Mouse (Mus musculus) myocyte (in vitro differentiated cells): ENCODE data around the gene Cldn22. TPM values are rescaled to one million over a fixed set of nuclear protein-coding genes. Genes with fewer than 3 reads are reported as not detected.
A peak's percentile ranks its signal among the peaks of the same experiment; 100 is the strongest.

ENCODE experiments used
- H3K27me3 ChIP-seq: one replicate; pipeline ENCODE4 v1.6.1; 2011; ENCODE audit not compliant: control insufficient read depth, insufficient read depth, insufficient read length
- H3K36me3 ChIP-seq: one replicate; pipeline ENCODE4 v1.6.1; 2011; ENCODE audit not compliant: control insufficient read depth, insufficient read depth
- H3K4me2 ChIP-seq: one replicate; pipeline ENCODE4 v1.6.1; 2011; ENCODE audit warnings: low read depth, control low read depth
- H3K4me3 ChIP-seq: one replicate; pipeline ENCODE4 v1.5.1; 2011; ENCODE audit warnings: mild to moderate bottlenecking, control low read depth, moderate library complexity
- H3K79me2 ChIP-seq: one replicate; pipeline ENCODE4 v1.6.1; 2011; ENCODE audit not compliant: control insufficient read depth, insufficient read depth
- H3ac ChIP-seq: one replicate; pipeline ENCODE4 v1.6.1; 2011; ENCODE audit not compliant: control insufficient read depth, insufficient read length
- CEBPB ChIP-seq: IDR thresholded peaks from 2 replicates; pipeline ENCODE4 v1.6.1; 2011; ENCODE audit warnings: mild to moderate bottlenecking, moderate library complexity; ENCODE audit not compliant: poor library complexity, insufficient read depth, severe bottlenecking
- E2F4 ChIP-seq: IDR thresholded peaks from one replicate; pipeline ENCODE4 v1.6.1; 2011; ENCODE audit warnings: mild to moderate bottlenecking, control low read depth, moderate library complexity; ENCODE audit not compliant: insufficient read depth
- MAX ChIP-seq: IDR thresholded peaks from one replicate; pipeline ENCODE4 v1.6.1; 2011; ENCODE audit warnings: low read depth, mild to moderate bottlenecking, control low read depth
- MYOD1 ChIP-seq, 3 experiments: IDR thresholded peaks; one replicate each; pipeline ENCODE4 v1.6.1; 2011; ENCODE audit warnings: control low read depth in 2 of 3, low read depth in 2 of 3, mild to moderate bottlenecking in 2 of 3, moderate library complexity in 1 of 3; ENCODE audit not compliant: insufficient read length in 2 of 3, control insufficient read depth in 1 of 3
- MYOG ChIP-seq, 3 experiments: IDR thresholded peaks; one replicate each; pipeline ENCODE4 v1.6.1; 2011; ENCODE audit warnings: control low read depth in 2 of 3, low read depth in 2 of 3, mild to moderate bottlenecking in 2 of 3; ENCODE audit not compliant: insufficient read length in 2 of 3, control insufficient read depth in 1 of 3, insufficient read depth in 1 of 3
- POLR2A ChIP-seq: IDR thresholded peaks from one replicate; pipeline ENCODE4 v1.6.1; 2011; ENCODE audit warnings: low read depth, mild to moderate bottlenecking, control low read depth, moderate library complexity; ENCODE audit not compliant: insufficient read length
- POLR2AphosphoS2 ChIP-seq: IDR thresholded peaks from one replicate; pipeline ENCODE4 v1.6.1; 2011; ENCODE audit warnings: low read depth, control low read depth; ENCODE audit not compliant: insufficient read length
- REST ChIP-seq: IDR thresholded peaks from one replicate; pipeline ENCODE4 v1.6.1; 2011; ENCODE audit warnings: mild to moderate bottlenecking, control low read depth, moderate library complexity; ENCODE audit not compliant: insufficient read depth, insufficient read length
- SRF ChIP-seq: IDR thresholded peaks from one replicate; pipeline ENCODE4 v1.6.1; 2011; ENCODE audit warnings: low read depth; ENCODE audit not compliant: control insufficient read depth, insufficient read length
- TCF12 ChIP-seq: IDR thresholded peaks from one replicate; pipeline ENCODE4 v1.6.1; 2011; ENCODE audit warnings: mild to moderate bottlenecking, control low read depth; ENCODE audit not compliant: poor library complexity, insufficient read depth, severe bottlenecking
- TCF3 ChIP-seq: IDR thresholded peaks from one replicate; pipeline ENCODE4 v1.6.1; 2011; ENCODE audit warnings: low read depth, control low read depth; ENCODE audit not compliant: insufficient read length
- USF1 ChIP-seq: IDR thresholded peaks from one replicate; pipeline ENCODE4 v1.6.1; 2011; ENCODE audit warnings: low read depth, mild to moderate bottlenecking, control low read depth, moderate library complexity
- polyA plus RNA-seq: library from polyadenylated mRNA; unstranded; fragments of >200 nt; fragmentation: generic; extraction: Trizol; gene quantifications from one replicate; pipeline ENCODE4 v1.2.1, GENCODE M21; 2012; ENCODE audit warnings: missing spikeins

Cldn22 gene
- polyA plus RNA-seq, 1 experiment, result not detected

DNA sequence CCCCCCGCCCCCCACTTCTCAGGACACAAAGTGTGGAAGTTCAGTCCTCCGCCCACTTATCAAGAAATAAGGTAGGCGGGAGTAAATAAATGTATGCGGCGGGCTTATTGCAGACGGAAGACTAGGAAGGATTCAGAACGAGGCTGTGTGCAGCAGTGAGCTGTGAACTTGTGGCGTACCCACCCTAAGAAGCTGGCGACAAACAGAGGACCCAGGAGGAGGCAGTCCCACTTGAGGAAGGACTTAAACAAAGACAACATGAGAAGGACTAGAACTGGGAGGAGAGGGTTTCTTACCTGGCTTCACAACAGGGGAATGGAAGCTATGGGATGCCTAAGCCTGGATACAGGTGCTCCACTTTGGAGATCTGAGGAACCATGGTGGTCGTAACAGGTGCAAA lies 19.4 kb downstream of the Cldn22 start:
- H3K36me3 ChIP-seq, result peaks cover 31% of the 10 kb centered on the region
- no peak overlapping the region for H3K4me3 ChIP-seq
- no peaks in the 10 kb centered on the region for H3K27me3 ChIP-seq
- TF ChIP-seq CEBPB (no peak), REST (no peak), MAX (no peak), MYOD1 (IDR thresholded peaks at IDR 0.05; ENCODE audit: control insufficient read depth in 1 of 3, insufficient read length in 2 of 3, low read depth in 2 of 3) (no peak), POLR2AphosphoS2 (no peak), POLR2A (no peak), TCF12 (no peak), E2F4 (no peak), USF1 (no peak), SRF (no peak), MYOG (IDR thresholded peaks at IDR 0.05; ENCODE audit: control insufficient read depth in 1 of 3, insufficient read depth in 1 of 3, insufficient read length in 2 of 3, low read depth in 2 of 3) (no peak), TCF3 (no peak)
- no peak overlapping the region for H3ac ChIP-seq
- no peaks in the 10 kb centered on the region for H3K79me2 ChIP-seq
- H3K4me2 ChIP-seq, result no peak overlapping the region

DNA sequence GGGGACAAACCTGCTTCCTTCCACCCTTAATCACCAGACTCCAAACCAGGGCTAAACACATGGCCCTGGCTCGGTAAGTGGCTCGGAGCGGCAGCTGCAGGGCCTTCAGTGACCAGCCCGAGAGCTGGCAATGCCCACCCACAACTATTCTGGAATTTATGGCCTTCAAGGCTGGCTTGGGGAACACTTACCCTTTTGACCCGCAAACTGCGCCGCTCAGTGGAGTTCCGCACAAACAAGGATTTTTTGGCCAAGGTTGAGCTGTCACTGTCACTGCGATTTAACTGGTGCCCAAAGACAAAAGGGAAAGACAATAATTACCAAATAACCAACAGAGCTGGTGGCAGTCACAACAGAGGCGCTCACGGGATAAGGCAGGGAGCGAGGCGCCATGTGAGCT lies 21.7 kb downstream of the Cldn22 start:
- Histone ChIP-seq H3K4me2 (no peak overlapping the region), H3K27me3 (no peaks in the 10 kb centered on the region), H3K36me3 (peaks cover 32% of the 10 kb centered on the region), H3ac (no peak overlapping the region), H3K4me3 (no peak overlapping the region), H3K79me2 (no peaks in the 10 kb centered on the region)
- TF ChIP-seq TCF12, result no peak
- TF ChIP-seq REST, result no peak
- peak in 2 of 3 experiments; percentile 13 to 36 for TF ChIP-seq MYOG (IDR thresholded peaks at IDR 0.05; ENCODE audit: control insufficient read depth in 1 of 3, insufficient read depth in 1 of 3, insufficient read length in 2 of 3, low read depth in 2 of 3)
- no peak for TF ChIP-seq POLR2A
- TF ChIP-seq MYOD1 (IDR thresholded peaks at IDR 0.05; ENCODE audit: control insufficient read depth in 1 of 3, insufficient read length in 2 of 3, low read depth in 2 of 3), result no peak
- no peak for TF ChIP-seq E2F4

DNA sequence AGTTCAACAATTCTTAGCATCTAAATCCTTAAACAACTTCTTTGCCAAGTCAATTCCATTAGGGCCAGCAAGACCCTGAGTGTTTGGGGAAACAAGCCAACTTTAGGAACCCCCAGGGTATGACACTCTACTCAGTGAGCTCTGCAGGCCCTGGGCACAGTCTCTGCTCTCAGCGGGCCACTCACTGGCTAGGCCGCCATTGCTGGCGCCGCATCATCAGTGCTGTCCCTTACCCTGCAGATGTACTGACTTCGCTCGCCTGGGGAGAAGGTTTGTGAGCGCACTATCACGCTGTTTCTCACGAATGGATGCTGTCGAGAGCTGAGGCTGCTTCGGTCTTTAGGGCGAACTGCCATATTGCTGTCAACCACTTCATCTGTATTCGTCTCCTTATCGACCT lies 22.9 kb downstream of the Cldn22 start:
- H3K79me2 ChIP-seq, result no peaks in the 10 kb centered on the region
- no peaks in the 10 kb centered on the region for H3K27me3 ChIP-seq
- H3K36me3 ChIP-seq, result peaks cover 29% of the 10 kb centered on the region
- TF ChIP-seq USF1 (no peak), REST (no peak), TCF3 (no peak), POLR2AphosphoS2 (no peak), POLR2A (no peak), MYOG (IDR thresholded peaks at IDR 0.05; ENCODE audit: control insufficient read depth in 1 of 3, insufficient read depth in 1 of 3, insufficient read length in 2 of 3, low read depth in 2 of 3) (no peak), SRF (no peak), TCF12 (no peak), MYOD1 (IDR thresholded peaks at IDR 0.05; ENCODE audit: control insufficient read depth in 1 of 3, insufficient read length in 2 of 3, low read depth in 2 of 3) (no peak), MAX (no peak), CEBPB (no peak), E2F4 (no peak)
- H3ac ChIP-seq, result no peak overlapping the region
- no peak overlapping the region for H3K4me2 ChIP-seq
- no peak overlapping the region for H3K4me3 ChIP-seq

DNA sequence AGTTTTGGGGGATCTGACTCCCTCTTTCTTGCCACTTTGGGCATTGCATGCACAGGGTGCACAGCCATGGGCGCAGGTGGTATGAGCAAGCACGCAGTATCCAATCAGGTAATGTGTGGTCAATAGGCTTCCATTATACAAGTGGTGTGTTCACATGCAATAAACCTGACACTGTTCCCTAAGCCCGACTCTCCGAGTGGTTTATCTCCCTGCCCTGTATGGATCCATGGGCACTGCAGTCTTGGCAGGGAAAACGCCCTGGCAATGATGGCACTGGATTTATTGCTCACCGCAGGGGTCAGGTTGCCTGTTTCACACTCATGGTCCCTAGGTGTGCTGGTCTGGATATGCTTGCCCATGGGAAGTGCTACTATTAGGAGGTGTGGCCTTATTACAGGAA lies 23.6 kb downstream of the Cldn22 start:
- Histone ChIP-seq H3K36me3 (peaks cover 29% of the 10 kb centered on the region), H3K4me3 (no peak overlapping the region), H3K79me2 (no peaks in the 10 kb centered on the region), H3ac (no peak overlapping the region), H3K4me2 (no peak overlapping the region), H3K27me3 (no peaks in the 10 kb centered on the region)
- TF ChIP-seq MYOD1 (IDR thresholded peaks at IDR 0.05; ENCODE audit: control insufficient read depth in 1 of 3, insufficient read length in 2 of 3, low read depth in 2 of 3), result no peak
- no peak for TF ChIP-seq REST
- TF ChIP-seq TCF3, result no peak

DNA sequence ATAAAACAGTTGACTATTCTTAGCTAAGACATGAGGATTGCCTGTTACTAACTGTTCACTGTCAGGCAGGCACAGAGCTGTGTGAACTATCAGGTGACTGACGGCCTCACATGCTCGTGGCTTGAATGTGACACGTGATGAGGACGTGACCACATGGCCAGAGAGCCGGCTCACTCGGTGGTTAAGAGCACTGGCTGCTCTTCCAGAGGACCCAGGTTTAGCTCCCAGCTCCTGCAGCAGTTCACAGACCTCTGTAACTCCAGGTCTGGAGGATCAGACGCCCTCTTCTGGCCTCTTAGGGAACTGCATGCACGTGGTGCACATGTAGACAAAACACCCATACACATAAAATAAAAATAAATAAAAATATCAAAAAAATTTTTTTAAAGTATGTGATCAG lies 25.6 kb downstream of the Cldn22 start:
- H3K36me3 ChIP-seq, result peaks cover 25% of the 10 kb centered on the region
- no peak overlapping the region for H3ac ChIP-seq
- TF ChIP-seq SRF, result no peak
- TF ChIP-seq CEBPB, result no peak
- TF ChIP-seq USF1, result peak; percentile 10
- peak in 2 of 3 experiments; percentile 3 to 27 for TF ChIP-seq MYOG (IDR thresholded peaks at IDR 0.05; ENCODE audit: control insufficient read depth in 1 of 3, insufficient read depth in 1 of 3, insufficient read length in 2 of 3, low read depth in 2 of 3)
- TF ChIP-seq TCF12, result no peak
- TF ChIP-seq MAX, result no peak
- peak in 2 of 3 experiments; percentile 69 to 75 for TF ChIP-seq MYOD1 (IDR thresholded peaks at IDR 0.05; ENCODE audit: control insufficient read depth in 1 of 3, insufficient read length in 2 of 3, low read depth in 2 of 3)
- TF ChIP-seq POLR2AphosphoS2, result no peak
- H3K4me3 ChIP-seq, result no peak overlapping the region
- no peaks in the 10 kb centered on the region for H3K27me3 ChIP-seq
- H3K4me2 ChIP-seq, result no peak overlapping the region
- H3K79me2 ChIP-seq, result no peaks in the 10 kb centered on the region
